Mouse (Mus musculus): ENCODE measurements around the gene Gcc2.
"Not testable (repeated sequence)": the region's sequence is repeated elsewhere in the genome, so short reads cannot be mapped to it uniquely, and the experiment has no call there.

DNA sequence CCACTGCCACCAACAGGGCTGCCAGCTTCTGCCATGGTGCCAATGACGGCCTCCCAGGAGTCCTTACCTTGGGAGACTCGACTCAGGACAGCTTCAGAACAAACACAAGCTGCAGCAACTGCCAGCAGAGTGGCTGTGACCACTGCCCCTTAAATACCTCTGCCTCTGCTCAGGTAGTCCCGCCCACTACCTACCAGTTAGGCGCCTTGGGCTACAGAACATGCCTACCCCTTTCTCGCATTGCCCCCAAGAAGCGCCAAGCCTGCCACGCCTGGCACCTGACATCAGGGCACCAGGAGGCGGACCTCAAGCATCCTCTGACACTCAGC lies 22.7 kb upstream of the Gcc2 start, which contains the start of gene Duxf3:
- TF ChIP-seq CTCF (IDR thresholded peaks at IDR 0.05; ENCODE audit: low read depth, low read length); POLR2A (IDR thresholded peaks at IDR 0.05; ENCODE audit: insufficient read depth, low read length); EP300 (IDR thresholded peaks at IDR 0.05; ENCODE audit: insufficient read depth, low read depth, low read length): not testable (repeated sequence)
